Mouse (Mus musculus): ENCODE results near the gene Pdgfa. TPM values are rescaled to one million over a fixed set of nuclear protein-coding genes. Genes with fewer than 3 reads are reported as not detected.

Pdgfa gene
- total RNA-seq, 2 experiments from 2014 or later = 30.4 to 33.9 TPM

DNA sequence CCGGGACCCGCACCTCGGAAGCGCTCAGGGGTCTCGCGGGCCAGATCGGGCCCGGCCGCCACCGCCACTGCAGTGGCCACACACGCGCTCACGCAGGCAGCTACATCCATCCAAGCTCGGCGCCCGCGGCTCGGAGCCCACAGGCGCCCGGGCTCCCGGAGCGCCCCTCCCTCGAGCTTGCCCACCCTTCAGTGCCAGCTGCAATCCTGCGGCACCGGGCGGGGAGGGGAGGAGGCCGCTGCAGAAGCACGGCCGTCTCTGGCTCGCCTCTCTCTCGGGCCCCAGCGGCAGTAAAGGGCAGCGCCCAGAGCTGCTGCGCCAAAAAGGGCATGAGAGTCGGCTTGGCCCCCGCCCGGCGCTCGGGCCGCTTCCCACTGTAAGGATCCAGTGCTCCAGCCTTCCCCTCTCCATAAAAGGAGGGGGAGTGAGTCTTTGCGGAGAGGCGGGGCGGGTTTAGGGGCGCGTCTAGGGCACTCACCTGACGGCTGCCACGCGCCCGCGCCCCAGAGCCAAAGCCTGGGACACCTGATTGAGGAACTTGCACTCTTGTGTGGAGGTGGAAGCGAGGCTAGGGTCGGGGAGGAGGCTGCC is 1.4 kb downstream of the Pdgfa start:
- DNase-seq (ENCODE audit: low spot score in 2 of 2) = peak; percentile 48 to 50

DNA sequence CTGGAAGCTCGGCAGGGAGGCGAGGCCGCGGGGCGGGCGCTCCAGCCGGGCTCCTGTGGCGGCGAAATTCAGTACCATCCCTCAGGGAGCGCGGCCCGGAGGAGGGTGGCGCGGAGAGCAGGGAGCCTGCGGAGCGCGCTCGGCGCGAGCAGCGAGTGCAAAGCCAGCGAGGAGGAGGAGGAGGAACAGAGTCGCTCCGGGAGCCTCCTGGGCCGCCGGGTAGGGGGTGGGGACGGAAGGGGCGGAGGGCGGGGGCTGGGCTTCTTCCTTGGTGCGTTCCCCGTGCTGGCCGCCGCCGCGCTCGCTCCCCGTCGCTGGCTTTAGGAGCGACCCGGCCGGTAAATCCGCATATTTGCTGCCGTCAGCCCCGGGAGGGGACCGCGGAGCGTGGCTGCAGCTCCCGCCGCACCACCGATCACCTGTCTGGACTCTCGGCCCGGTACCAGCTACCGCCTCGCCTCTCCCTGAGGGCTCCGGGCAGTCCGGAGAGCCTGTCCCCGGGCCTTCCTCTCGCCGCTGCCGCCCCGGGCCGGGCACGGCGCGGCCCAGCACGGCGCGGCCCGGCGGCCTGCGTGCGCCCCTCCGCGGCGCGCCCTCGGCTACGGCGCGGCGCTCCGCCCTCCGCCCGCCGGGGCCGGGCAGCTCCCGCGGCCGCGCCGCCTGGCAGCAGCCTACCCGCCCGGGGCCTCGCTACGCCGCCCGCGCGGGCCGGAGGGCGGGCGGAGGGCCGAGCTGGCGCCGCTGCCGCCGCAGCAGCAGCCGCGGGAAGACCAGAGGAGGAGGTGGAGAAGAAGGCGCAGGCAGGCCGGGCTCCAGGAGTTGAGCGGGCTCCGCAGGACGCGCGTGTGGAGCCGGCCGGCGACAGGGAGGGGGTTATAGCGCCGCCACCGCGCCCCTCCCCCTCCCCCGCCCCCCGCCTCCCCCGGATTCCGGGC is 2.1 kb downstream of the Pdgfa start:
- peak; percentile 37 to 56 for DNase-seq (ENCODE audit: low spot score in 2 of 2)

DNA sequence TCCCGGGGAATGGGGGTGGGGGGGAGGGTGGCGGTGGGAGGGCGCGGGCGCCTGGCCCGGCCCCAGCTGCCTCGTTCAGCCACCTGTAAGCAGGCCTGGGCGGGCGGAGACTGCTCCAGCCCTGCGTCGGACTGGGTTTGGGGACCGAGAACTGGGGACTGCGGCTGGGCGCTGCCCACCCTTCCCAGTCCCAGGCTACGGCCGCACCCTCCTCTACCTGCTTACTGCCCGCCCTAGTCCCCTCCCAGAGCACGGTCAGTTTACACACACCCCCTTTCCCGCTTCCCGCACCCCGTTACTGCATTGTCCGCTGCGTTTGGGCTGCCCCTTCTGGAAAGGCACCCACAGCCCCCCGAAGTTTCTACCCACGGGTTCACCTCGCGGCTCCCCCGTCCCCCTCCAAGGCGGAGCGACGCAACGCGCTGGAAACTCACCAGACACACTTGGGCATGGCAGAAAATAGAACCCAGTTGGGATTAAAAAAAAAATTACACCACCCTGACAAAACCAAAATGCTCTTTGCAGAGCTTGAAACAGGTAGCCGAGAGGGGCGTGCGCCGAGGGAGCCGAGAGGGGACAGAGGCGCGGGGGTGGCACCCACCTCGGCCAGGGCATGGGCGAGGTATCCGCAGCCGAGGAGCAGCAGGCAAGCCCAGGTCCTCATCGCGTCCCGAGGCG is 2.9 kb downstream of the Pdgfa start:
- DNase-seq (ENCODE audit: low spot score in 2 of 2) = no peak

DNA sequence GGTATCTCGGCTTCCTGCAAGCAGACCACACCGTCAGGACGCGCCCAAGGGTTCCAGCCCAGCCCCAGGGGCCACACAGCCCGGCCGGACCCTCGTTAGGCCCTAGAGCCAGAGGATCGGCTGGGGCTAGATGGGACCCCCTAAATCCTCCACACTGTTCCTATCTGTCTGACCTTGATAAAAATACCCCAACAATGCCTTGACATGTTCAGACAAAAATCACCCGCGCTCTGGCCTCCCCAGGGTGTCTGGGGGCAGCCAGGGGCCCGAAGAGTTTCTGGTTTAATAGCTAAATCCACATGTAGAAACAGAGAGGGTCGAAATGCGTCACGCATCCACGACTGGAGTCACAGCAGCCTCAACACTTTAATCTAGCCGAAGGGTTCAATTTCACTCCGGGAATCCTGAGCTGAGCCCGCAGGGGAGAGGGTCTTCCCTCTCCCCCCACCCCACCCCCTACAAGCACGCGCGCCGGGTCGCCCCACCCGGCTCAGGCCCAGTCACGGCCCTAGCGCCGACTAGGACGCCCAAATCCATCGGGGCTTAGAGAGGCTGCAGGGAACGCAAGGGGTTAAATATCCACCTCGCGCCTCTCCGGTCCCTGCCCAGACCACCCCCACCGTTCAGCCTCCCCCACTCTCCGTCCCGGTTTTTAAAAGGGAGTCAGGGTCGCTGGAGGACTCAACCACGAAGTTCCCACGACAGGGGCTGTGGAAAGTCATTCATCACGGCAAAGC is 3.6 kb downstream of the Pdgfa start:
- no peak for DNase-seq (ENCODE audit: low spot score in 2 of 2)

DNA sequence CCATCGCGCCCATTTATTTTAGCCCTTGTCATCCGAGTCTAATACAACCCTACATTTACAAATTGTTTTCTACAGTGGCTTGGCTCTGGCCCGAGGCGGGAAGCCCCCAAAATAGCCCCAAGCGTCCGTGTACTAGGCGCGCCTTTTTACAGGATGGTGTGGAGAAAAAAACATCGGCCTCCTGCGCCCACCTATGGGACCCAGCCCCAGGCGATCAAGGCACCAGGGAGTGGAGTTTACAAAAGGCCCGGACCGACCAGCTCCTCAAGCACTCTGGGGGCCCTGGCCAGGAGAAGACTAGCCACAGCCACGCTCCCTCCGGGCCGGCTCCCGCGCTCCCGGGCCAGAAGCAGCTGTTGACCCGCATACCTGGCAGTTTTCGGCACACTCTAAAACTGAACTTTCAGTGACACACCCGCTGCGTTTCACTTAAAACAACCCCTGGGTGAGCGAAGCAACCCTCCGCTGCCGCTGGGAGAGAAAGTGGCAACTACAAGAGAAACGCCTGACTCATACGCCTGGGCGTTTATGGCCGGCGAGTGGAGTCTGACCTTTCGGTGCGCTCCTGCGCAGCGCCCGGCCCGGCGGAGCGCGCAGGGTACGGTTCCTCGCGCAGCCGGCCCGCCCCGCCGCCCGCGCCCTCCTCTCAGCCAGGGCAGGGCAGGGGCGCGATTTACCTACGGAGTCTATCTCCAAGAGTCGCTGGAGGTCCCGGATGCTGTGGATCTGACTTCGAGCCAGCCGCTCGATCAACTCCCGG is 4.4 kb downstream of the Pdgfa start:
- DNase-seq (ENCODE audit: low spot score in 2 of 2) = no peak

DNA sequence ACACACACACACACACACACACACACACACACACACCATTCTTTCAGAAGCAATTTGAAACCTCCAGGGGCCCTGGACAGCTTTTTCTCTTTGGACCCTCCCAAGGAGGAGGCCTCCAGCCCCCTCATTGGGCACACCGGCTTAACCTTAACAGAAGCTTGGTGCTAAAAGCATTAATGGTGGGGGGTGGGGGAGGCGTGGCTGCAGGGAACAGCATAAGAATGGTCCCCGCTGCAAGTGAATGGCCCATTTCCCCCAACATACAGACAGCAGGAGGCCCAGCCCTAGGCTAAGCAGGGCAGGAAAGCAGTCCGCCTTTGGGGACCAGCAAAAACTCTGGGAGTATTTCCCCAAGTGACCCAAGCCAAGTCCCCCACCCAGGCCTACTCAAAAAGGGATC is 5.4 kb downstream of the Pdgfa start:
- no peak for DNase-seq (ENCODE audit: low spot score in 2 of 2)

DNA sequence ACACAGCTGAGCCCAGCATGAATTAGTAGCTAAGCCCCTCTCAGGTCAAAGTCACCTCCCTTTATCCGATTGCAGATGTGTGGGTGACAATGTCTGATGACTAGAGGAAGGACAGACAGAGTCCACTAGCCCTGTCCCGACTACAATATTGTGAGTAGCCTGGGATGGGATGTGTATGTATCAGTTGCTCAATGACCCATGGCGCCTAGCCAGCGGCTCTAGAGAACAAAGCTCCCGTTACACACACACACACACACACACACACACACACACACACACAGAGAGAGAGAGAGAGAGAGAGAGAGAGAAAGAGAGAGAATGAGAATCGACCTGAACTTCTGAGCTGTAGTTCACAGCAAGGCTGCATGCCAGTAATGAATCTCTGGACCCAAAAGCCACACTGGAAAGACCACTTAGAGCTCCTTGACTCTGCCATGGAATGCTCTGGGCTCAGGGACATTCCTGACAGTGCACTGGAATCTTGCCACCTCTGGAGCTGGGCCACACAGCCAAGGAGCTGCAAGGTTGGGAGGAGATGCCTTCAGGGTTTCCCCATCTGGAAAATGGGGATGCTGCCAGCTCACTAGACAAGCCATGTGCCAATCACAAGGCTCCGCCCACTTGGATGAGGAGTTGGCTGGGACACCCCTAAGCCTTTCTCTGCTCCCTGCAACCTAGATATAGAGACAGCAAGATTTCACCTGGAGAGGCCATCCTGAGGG is 6.3 kb downstream of the Pdgfa start:
- DNase-seq (ENCODE audit: low spot score in 2 of 2) = no peak

DNA sequence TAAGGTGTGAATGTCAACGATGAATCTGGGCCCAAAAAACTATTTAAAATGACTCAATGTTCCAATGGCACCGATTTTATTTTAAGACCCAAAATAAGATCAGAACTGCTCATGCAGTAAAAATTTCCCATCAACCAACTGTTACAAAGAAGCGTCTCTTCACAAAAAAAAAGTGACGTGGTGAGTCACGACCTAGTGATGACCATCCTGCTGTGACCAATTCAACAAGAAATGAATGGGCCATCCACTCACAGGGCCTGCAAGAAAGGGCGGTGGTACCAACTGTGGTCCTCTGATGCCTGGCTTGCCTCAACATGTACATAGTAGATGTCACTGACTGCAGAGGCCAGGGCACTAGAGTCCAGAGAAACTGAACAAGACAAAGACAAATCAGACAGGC is 7.6 kb downstream of the Pdgfa start:
- no peak for DNase-seq (ENCODE audit: low spot score in 2 of 2)

DNA sequence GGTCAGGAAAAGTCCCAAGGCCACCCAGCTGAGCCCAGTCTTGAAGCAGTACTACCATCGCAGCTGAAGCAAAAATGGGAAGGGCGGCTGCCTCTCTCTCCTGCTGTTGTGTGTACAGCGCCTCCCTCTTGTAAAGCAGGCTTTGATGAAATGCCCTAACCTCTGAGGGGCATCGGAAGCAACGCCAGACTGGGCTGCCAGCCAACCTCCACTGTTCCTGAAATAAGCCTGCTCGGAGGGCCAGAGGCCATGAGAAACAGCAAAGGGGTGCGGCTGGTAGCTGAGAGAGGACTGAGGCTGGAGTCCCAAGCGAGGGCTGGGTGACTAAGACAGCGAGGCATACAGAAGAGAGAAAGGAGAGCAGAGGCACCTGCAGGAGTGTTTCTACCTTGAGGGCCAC is 8.4 kb downstream of the Pdgfa start:
- DNase-seq (ENCODE audit: low spot score in 2 of 2) = peak; percentile 26 to 51

DNA sequence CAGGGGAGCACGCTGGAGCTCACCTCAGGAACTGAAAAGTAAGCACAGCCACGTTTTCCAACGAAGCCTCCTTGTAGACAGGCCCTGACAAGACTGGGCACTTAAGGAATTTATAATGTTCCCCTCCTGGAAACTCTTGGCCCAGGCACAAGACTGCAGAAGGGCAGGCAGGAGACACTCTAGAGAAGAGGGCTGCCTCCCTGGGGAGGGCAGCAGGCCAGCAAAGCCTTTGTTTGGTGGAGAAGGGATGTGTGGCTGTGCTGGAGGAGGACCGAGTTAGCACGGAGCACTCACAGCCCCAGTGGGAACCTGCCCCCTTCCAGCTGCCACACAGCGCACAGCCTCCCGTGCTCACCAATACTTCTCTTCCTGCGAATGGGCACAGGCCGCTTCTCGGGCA is 9.2 kb downstream of the Pdgfa start:
- no peak for DNase-seq (ENCODE audit: low spot score in 2 of 2)

DNA sequence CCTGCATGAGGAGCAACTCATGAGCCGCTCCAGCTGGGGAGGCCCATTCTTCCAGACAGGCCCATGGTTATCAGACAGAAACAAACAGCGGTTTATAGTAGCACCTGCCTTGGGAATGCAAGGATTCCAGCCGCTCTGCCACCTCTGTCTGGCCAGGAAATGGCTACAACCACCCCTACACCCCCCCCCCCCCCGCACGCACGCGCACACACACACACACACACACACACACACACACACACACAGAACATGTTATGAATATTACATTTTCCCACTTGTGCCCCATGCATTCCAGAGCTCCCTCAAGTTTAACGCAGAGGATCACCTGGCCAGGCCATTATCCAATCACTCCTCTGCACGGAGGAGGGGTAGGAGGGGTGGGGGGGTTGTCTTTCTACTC is 15.2 kb downstream of the Pdgfa start:
- DNase-seq (ENCODE audit: low spot score in 2 of 2) = no peak

DNA sequence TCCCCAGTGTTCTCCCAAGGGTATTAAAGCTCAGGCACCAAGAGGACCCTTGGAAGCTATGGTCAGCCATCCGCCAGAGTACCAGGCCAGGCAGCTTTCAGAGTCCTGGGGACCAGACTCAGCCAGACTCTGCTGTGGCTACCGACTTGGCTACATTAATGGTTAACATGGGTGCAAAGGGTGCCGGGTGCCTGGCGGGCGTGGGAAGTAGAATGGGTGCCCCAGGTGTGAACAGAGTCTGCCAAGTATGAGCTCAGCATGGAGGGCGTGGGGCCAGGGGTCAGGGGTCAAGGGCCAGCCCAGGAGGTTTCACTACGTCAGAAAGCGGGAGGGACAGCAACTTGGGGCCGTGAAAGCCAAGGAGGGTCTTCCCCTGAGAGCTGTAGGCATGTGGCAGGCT is 16.6 kb downstream of the Pdgfa start:
- DNase-seq (ENCODE audit: low spot score in 2 of 2) = no peak

DNA sequence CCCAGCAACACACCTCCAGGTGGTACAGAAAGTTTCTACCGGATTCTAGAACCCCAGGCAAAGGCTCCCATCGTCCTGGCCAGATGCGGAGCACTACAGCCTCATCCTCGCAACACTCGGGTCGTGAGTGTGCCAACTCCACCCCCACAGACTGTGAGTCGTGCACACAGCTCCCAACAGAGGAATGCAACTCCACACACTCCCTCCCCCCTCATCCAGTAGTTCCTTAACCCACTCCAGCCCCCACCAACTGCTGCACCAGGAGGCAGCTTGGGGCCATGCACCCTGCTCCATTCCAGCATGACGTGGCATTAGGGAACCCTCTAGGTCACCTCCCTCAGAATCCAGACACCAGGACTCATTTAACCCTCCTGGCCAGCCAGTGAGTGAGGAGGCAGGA is 17.3 kb downstream of the Pdgfa start:
- DNase-seq (ENCODE audit: low spot score in 2 of 2) = no peak

DNA sequence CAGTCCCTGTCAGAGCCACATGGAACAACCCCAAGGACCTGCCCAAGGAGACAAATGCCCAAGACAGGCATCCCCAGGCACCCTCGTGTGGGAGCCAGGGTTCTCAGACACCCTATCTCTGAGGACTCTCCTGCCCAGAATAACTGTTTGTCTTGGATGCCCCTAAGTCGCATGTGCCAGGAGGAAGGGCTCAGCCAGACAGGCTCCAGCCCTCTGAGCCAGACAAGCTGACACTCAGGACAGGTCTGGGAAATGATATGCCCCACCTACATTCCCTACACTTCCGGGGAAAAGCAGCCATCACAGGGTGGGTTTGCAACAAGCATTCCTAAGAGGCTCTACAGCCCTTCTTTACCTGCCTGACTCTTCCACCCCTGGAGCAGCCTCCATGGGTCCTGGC is 19.4 kb downstream of the Pdgfa start:
- no peak for DNase-seq (ENCODE audit: low spot score in 2 of 2)

DNA sequence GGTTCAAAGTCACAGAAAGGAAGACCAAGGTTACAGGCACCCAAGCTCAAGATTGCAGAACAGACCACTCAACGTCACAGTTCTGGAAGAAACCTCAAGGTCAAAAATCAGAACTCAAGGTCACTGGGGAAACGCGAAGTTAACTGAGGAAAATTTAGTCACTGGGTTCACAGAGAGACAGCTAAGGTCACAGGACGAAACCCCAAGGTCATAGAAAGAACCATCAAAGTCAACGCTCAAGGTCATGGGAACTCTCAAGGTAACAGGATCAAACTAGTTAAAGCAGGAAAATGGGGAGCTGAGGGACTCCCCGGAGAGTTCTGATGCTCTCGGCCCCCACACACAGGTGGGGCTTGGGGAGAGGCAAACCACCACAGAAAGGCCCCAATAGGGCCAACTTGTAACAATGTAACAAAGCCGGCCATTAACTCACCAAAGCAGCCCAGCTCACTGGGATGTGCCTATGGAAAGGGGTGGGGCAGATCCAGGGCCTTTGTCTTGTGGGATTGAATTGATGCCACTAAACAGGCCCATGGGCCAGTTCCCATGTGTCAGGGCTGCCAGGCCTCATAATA is 22.2 kb downstream of the Pdgfa start:
- no peak for DNase-seq (ENCODE audit: low spot score in 2 of 2)

DNA sequence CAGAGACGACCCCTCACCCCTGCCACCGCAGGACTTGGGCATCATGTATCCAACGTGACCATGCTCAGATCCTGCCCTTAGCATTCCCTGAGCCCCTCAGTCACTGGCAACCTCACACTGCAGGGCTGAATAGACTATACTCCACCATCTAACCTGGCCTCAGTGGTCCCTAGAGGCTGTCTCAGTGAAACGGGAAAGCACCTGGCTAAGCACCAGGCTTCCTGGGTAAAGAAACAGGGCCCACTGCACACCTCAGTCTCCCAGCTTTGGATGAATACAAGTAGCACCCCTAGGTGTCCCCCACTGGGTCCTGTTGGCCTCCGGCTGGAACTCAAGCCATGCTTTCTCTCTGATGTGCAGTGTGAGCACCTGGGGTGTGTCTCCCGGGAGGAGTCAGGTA is 23.7 kb downstream of the Pdgfa start:
- no peak for DNase-seq (ENCODE audit: low spot score in 2 of 2)

DNA sequence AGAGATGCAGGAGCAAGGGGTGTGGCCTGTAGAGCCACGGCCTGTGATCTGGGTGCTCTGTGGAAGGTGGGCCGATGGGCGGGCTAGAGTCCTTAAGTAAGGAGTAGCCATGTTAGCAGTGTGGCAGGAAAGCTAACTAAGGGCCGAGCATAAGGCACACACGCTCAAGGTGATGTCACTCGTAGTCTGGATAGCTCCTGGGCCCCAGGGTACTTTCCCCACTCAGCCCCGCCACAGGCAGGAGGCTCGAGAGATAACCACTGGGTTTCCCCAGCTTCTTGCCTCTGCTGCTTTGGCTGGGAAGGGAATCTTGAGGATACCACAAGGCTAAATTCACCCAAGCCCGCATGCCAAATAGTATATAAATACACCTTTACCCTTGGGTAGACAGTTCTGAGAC is 25.8 kb downstream of the Pdgfa start:
- DNase-seq (ENCODE audit: low spot score in 2 of 2) = no peak

DNA sequence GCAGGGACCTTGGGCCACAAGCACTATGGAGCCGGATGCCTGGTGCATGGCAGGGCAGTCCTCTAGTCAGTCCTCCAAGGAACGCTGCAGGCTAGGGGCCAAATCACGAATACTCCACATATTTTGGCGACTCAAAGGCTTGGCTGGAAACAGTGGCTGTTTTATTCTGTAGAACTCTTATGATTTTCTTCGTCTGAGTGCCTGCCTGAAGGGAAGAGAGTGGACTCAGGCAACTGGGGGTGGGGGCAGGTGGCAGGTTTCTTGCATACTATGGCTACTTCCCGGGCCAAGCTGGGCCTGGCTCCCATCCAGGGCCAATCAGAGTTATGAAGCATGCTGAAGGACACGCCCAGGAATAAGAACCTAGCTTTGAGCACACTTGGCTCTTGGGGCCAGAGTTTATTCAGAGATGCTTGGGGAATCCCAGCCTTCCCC is 27.1 kb downstream of the Pdgfa start:
- no peak for DNase-seq (ENCODE audit: low spot score in 2 of 2)

DNA sequence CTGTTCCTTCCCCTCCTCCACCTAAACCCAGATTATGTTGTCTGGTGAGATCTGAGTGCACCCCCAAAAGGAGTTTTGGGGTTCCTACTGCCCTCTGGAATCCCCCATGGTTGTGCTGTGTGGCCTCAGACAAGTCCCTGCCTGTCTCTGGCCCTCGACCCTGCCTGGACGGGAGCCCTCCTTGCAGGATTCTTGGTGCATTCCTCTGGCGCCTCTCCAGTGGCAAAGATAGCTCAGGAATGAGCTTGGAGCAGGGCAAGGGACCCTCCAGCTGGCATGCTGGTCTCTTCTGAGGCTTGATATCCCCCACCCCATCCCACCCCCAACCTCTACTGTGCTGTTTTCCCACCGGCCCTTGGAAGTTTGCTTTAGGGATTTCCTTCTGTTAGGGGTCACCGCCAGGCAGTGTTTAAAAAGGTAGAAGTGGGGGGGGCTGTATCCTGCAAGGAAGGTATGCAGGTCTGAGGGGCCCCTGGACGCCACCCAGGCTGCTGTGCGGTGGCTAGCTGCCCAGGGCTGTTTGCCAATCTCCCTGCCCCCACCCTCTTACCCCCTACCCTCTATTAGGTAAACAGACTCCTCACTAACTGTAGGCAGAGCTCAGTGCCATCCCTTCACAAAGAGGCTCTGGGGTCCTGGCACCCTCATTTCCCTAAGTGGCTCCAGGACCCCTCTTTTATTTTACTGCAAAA is 31.0 kb downstream of the Pdgfa start:
- no peak for DNase-seq (ENCODE audit: low spot score in 2 of 2)
